Mouse (Mus musculus) thymus, postnatal 4 days (tissue): Measurements from ENCODE around the gene Hist1h2bm.

Experiments
- DNase-seq: peaks from one replicate; pipeline ENCODE4 v3.0.0; 2021

Gene Hist1h2bm

GRCm38 (mm10) chr13:21729544-21729943 is 7.7 kb downstream of the Hist1h2bm start:
- DNase-seq, result no peak

- peak; percentile 68 for DNase-seq
Measured at GRCm38 (mm10) chr13:21733466-21733865, 11.6 kb downstream of the Hist1h2bm start.

GRCm38 (mm10) chr13:21734010-21734905 is 12.4 kb downstream of the Hist1h2bm start:
- peak; percentile 75 for DNase-seq

GRCm38 (mm10) chr13:21734906-21735767 is 13.3 kb downstream of the Hist1h2bm start, which contains the start of gene Hist1h4j:
Gene Hist1h4j, plus strand, starts transcription at chr13:21735064.
- peak; percentile 89 for DNase-seq

GRCm38 (mm10) chr13:21745006-21745405 is 23.2 kb downstream of the Hist1h2bm start:
- DNase-seq, result no peak

- DNase-seq, result no peak
Measured at GRCm38 (mm10) chr13:21749387-21750158, 27.7 kb downstream of the Hist1h2bm start.

- DNase-seq, result peak; percentile 98
Measured at GRCm38 (mm10) chr13:21750159-21751017, 28.5 kb downstream of the Hist1h2bm start, which contains the start of gene Hist1h4k. Gene Hist1h4k, minus strand, starts transcription at chr13:21750505.

GRCm38 (mm10) chr13:21751417-21751816 is 29.6 kb downstream of the Hist1h2bm start:
- no peak for DNase-seq

- DNase-seq, result no peak
Measured at GRCm38 (mm10) chr13:21751827-21752226, 30.0 kb downstream of the Hist1h2bm start.

GRCm38 (mm10) chr13:21752356-21752755 is 30.5 kb downstream of the Hist1h2bm start:
- no peak for DNase-seq

GRCm38 (mm10) chr13:21753051-21753523 is 31.2 kb downstream of the Hist1h2bm start:
- DNase-seq, result no peak

- peak; percentile 71 for DNase-seq
Measured at GRCm38 (mm10) chr13:21753524-21754285, 31.9 kb downstream of the Hist1h2bm start, which contains the start of the genes Hist1h2ak and Hist1h2bn. Gene Hist1h2ak, minus strand, starts transcription at chr13:21753827. Gene Hist1h2bn, plus strand, starts transcription at chr13:21754123.

GRCm38 (mm10) chr13:21754294-21755001 is 32.6 kb downstream of the Hist1h2bm start:
- DNase-seq, result peak; percentile 67

GRCm38 (mm10) chr13:21755707-21756106 is 33.9 kb downstream of the Hist1h2bm start:
- no peak for DNase-seq
